Mouse (Mus musculus): ENCODE measurements at regions not wholly inside any gene's neighbourhood (a gene's known extent, or its start where the extent isn't known, plus 50 kb on each side); places are given as distances from the start of the nearest gene placed in this dataset.

GRCm38 (mm10) chr14:105630867-105631680 lies 265.5 kb downstream of the Spry2 start:
- no peak for DNase-seq (ENCODE audit: low read depth, low spot score)

- no peak for DNase-seq (ENCODE audit: low read depth, low spot score)
Observed at GRCm38 (mm10) chr14:105630444-105630843, 266.2 kb downstream of the Spry2 start.

GRCm38 (mm10) chr14:105628673-105629072 lies 267.9 kb downstream of the Spry2 start:
- no peak for DNase-seq (ENCODE audit: low read depth, low spot score)

- DNase-seq (ENCODE audit: low read depth, low spot score): no peak
Observed at GRCm38 (mm10) chr14:105624387-105624786, 272.2 kb downstream of the Spry2 start.

GRCm38 (mm10) chr14:105622166-105622565 lies 274.5 kb downstream of the Spry2 start:
- DNase-seq (ENCODE audit: low read depth, low spot score): no peak

- DNase-seq (ENCODE audit: low read depth, low spot score): no peak
Observed at GRCm38 (mm10) chr14:105621124-105621523, 275.5 kb downstream of the Spry2 start.

GRCm38 (mm10) chr14:105619449-105619848 lies 277.2 kb downstream of the Spry2 start:
- no peak for DNase-seq (ENCODE audit: low read depth, low spot score)

GRCm38 (mm10) chr14:105615766-105616165 lies 280.9 kb downstream of the Spry2 start:
- no peak for DNase-seq (ENCODE audit: low read depth, low spot score)

- DNase-seq (ENCODE audit: low read depth, low spot score): no peak
Observed at GRCm38 (mm10) chr14:105612794-105613193, 283.8 kb downstream of the Spry2 start.

- DNase-seq (ENCODE audit: low read depth, low spot score): no peak
Observed at GRCm38 (mm10) chr14:105608804-105609203, 287.8 kb downstream of the Spry2 start.

GRCm38 (mm10) chr14:105606551-105606950 lies 290.1 kb downstream of the Spry2 start:
- DNase-seq (ENCODE audit: low read depth, low spot score): no peak

GRCm38 (mm10) chr14:105604451-105604850 lies 292.2 kb downstream of the Spry2 start:
- no peak for DNase-seq (ENCODE audit: low read depth, low spot score)

- DNase-seq (ENCODE audit: low read depth, low spot score): no peak
Observed at GRCm38 (mm10) chr14:105603047-105603461, 293.6 kb downstream of the Spry2 start.

GRCm38 (mm10) chr14:105599550-105600453 lies 296.8 kb downstream of the Spry2 start:
- DNase-seq (ENCODE audit: low read depth, low spot score): no peak

GRCm38 (mm10) chr14:105589751-105590150 lies 306.9 kb downstream of the Spry2 start:
- no peak for DNase-seq (ENCODE audit: low read depth, low spot score)

- DNase-seq (ENCODE audit: low read depth, low spot score): no peak
Observed at GRCm38 (mm10) chr14:105589261-105589660, 307.4 kb downstream of the Spry2 start.

GRCm38 (mm10) chr14:105588391-105589163 lies 308.0 kb downstream of the Spry2 start:
- DNase-seq (ENCODE audit: low read depth, low spot score): no peak

GRCm38 (mm10) chr14:105588029-105588390 lies 308.6 kb downstream of the Spry2 start:
- DNase-seq (ENCODE audit: low read depth, low spot score): no peak

- no peak for DNase-seq (ENCODE audit: low read depth, low spot score)
Observed at GRCm38 (mm10) chr14:105584632-105585031, 312.0 kb downstream of the Spry2 start.

- DNase-seq (ENCODE audit: low read depth, low spot score): no peak
Observed at GRCm38 (mm10) chr14:105583497-105583896, 313.1 kb downstream of the Spry2 start.

- no peak for DNase-seq (ENCODE audit: low read depth, low spot score)
Observed at GRCm38 (mm10) chr14:105576266-105576665, 317.9 kb downstream of the Ndfip2 start.
